Mouse (Mus musculus) MEL (cell line): ENCODE data around the gene Arid1a. TPM values are rescaled to one million over a fixed set of nuclear protein-coding genes. Genes with fewer than 3 reads are reported as not detected.

Source experiments
- DNase-seq: peaks from one replicate; pipeline ENCODE4 v3.0.0; 2011; ENCODE audit warnings: low read depth, low spot score
- H3K27ac ChIP-seq: 2 replicates; pipeline ENCODE4 v1.5.1; 2012; ENCODE audit warnings: low read depth, mild to moderate bottlenecking, control low read depth, low read length, moderate library complexity; ENCODE audit not compliant: control insufficient read depth
- H3K27me3 ChIP-seq, 2 experiments: fragments of 150-350 bp in 1 of 2; sonication (generic) in 1 of 2; 2 replicates each; pipeline ENCODE4 v1.6.1; 2012; ENCODE audit warnings: low read length in 2 of 2, mild to moderate bottlenecking in 2 of 2, improper control_type of control experiment in 1 of 2, moderate library complexity in 1 of 2; ENCODE audit not compliant: insufficient read depth in 2 of 2, control insufficient read depth in 1 of 2
- H3K36me3 ChIP-seq, 2 experiments: 2 replicates each; pipeline ENCODE4 v1.6.1; 2012 to 2014; ENCODE audit warnings: low read length in 2 of 2, improper control_type of control experiment in 1 of 2, inconsistent platforms in 1 of 2, mild to moderate bottlenecking in 1 of 2; ENCODE audit not compliant: insufficient read depth in 2 of 2, control insufficient read depth in 1 of 2
- H3K4me1 ChIP-seq, 2 experiments: fragments of 150-350 bp in 1 of 2; sonication (generic) in 1 of 2; 2 replicates each; pipeline ENCODE4 v1.6.1; 2012; ENCODE audit warnings: low read length in 2 of 2, improper control_type of control experiment in 1 of 2, mild to moderate bottlenecking in 1 of 2; ENCODE audit not compliant: insufficient read depth in 2 of 2, control insufficient read depth in 1 of 2
- H3K4me3 ChIP-seq, 2 experiments: fragments of 150-350 bp in 1 of 2; sonication (generic) in 1 of 2; 2 replicates each; pipeline ENCODE4 v1.5.1; 2012; ENCODE audit warnings: low read depth in 2 of 2, low read length in 2 of 2, mild to moderate bottlenecking in 2 of 2, moderate library complexity in 2 of 2, control low read depth in 1 of 2, improper control_type of control experiment in 1 of 2; ENCODE audit not compliant: control insufficient read depth in 1 of 2, insufficient read depth in 1 of 2
- H3K79me2 ChIP-seq: 2 replicates; pipeline ENCODE4 v1.6.1; 2012; ENCODE audit warnings: mild to moderate bottlenecking, low read length, moderate library complexity; ENCODE audit not compliant: control insufficient read depth, poor library complexity, insufficient read depth
- H3K9ac ChIP-seq: 2 replicates; pipeline ENCODE4 v1.6.1; 2012; ENCODE audit warnings: low read depth, mild to moderate bottlenecking, control low read depth, low read length, moderate library complexity; ENCODE audit not compliant: control insufficient read depth, poor library complexity, severe bottlenecking
- H3K9me3 ChIP-seq: fragments of 150-350 bp; sonication (generic); replicated peaks from 2 replicates; pipeline ENCODE4 v1.6.1; 2012; ENCODE audit warnings: mild to moderate bottlenecking, low read length, improper control_type of control experiment, moderate library complexity; ENCODE audit not compliant: insufficient read depth
- CHD1 ChIP-seq: IDR thresholded peaks from 2 replicates; pipeline ENCODE4 v1.6.1; 2012; ENCODE audit warnings: low read depth, mild to moderate bottlenecking, inconsistent platforms, low read length, improper control_type of control experiment
- CHD2 ChIP-seq: IDR thresholded peaks from 2 replicates; pipeline ENCODE4 v1.6.1; 2011; ENCODE audit warnings: low read length, improper control_type of control experiment
- CTCF ChIP-seq, 3 experiments: IDR thresholded peaks in 2 of 3; conservative IDR thresholded peaks in 1 of 3; 2 replicates each; pipeline ENCODE4 v1.5.1; 2011 to 2012; ENCODE audit warnings: low read length in 3 of 3, low read depth in 2 of 3, mild to moderate bottlenecking in 2 of 3, improper control_type of control experiment in 1 of 3, inconsistent platforms in 1 of 3, mixed read lengths in 1 of 3, moderate library complexity in 1 of 3; ENCODE audit not compliant: control insufficient read depth in 1 of 3, insufficient read depth in 1 of 3, poor library complexity in 1 of 3, severe bottlenecking in 1 of 3
- EP300 ChIP-seq, 2 experiments: IDR thresholded peaks; 2 replicates each; pipeline ENCODE4 v1.6.1; 2011; ENCODE audit warnings: improper control_type of control experiment in 2 of 2, low read length in 2 of 2, low read depth in 1 of 2, mild to moderate bottlenecking in 1 of 2
- ETS1 ChIP-seq: IDR thresholded peaks from 2 replicates; pipeline ENCODE4 v1.6.1; 2012; ENCODE audit warnings: low read depth, mild to moderate bottlenecking, inconsistent platforms, low read length, improper control_type of control experiment, moderate library complexity
- HCFC1 ChIP-seq: IDR thresholded peaks from 2 replicates; pipeline ENCODE4 v1.6.1; 2012; ENCODE audit warnings: low read depth, mild to moderate bottlenecking, inconsistent platforms, low read length, improper control_type of control experiment, moderate library complexity
- MAFK ChIP-seq: IDR thresholded peaks from 2 replicates; pipeline ENCODE4 v1.6.1; 2011; ENCODE audit warnings: low read depth, mild to moderate bottlenecking, low read length, improper control_type of control experiment, borderline replicate concordance
- MAX ChIP-seq: IDR thresholded peaks from 2 replicates; pipeline ENCODE4 v1.6.1; 2011; ENCODE audit warnings: low read length, improper control_type of control experiment
- MAZ ChIP-seq: IDR thresholded peaks from 2 replicates; pipeline ENCODE4 v1.6.1; 2012; ENCODE audit warnings: low read depth, mild to moderate bottlenecking, inconsistent platforms, low read length, improper control_type of control experiment
- MXI1 ChIP-seq: IDR thresholded peaks from 2 replicates; pipeline ENCODE4 v1.6.1; 2011; ENCODE audit warnings: mild to moderate bottlenecking, low read depth, low read length, improper control_type of control experiment
- MYC ChIP-seq: IDR thresholded peaks from 2 replicates; pipeline ENCODE4 v1.6.1; 2011; ENCODE audit warnings: low read depth, mild to moderate bottlenecking, low read length, improper control_type of control experiment, moderate library complexity
- NELFE ChIP-seq: IDR thresholded peaks from 2 replicates; pipeline ENCODE4 v1.6.1; 2011; ENCODE audit warnings: low read depth, low read length, improper control_type of control experiment
- POLR2AphosphoS2 ChIP-seq: IDR thresholded peaks from 2 replicates; pipeline ENCODE4 v1.6.1; 2011; ENCODE audit warnings: low read length, improper control_type of control experiment
- POLR2AphosphoS5 ChIP-seq: IDR thresholded peaks from 2 replicates; pipeline ENCODE4 v1.6.1; 2012; ENCODE audit warnings: low read depth, borderline replicate concordance, mild to moderate bottlenecking, inconsistent platforms, low read length, moderate library complexity, mixed read lengths
- RCOR1 ChIP-seq: IDR thresholded peaks from 2 replicates; pipeline ENCODE4 v1.6.1; 2012; ENCODE audit warnings: low read depth, mild to moderate bottlenecking, inconsistent platforms, low read length, improper control_type of control experiment
- SIN3A ChIP-seq: IDR thresholded peaks from 2 replicates; pipeline ENCODE4 v1.6.1; 2012; ENCODE audit warnings: low read length, improper control_type of control experiment, inconsistent platforms
- TBP ChIP-seq: IDR thresholded peaks from 2 replicates; pipeline ENCODE4 v1.8.0; 2011; ENCODE audit warnings: low read depth, low read length, improper control_type of control experiment
- TCF12 ChIP-seq: IDR thresholded peaks from 2 replicates; pipeline ENCODE4 v1.6.1; 2014; ENCODE audit warnings: low read depth, mild to moderate bottlenecking, inconsistent platforms, low read length, improper control_type of control experiment, moderate library complexity
- USF2 ChIP-seq, 2 experiments: IDR thresholded peaks; 2 replicates each; pipeline ENCODE4 v1.6.1; 2011 to 2012; ENCODE audit warnings: improper control_type of control experiment in 2 of 2, low read length in 2 of 2, borderline replicate concordance in 1 of 2, inconsistent platforms in 1 of 2, low read depth in 1 of 2, mild to moderate bottlenecking in 1 of 2; ENCODE audit not compliant: insufficient read depth in 1 of 2
- ZC3H11A ChIP-seq: IDR thresholded peaks from 2 replicates; pipeline ENCODE4 v1.6.1; 2012; ENCODE audit warnings: low read depth, mild to moderate bottlenecking, inconsistent platforms, low read length, improper control_type of control experiment
- ZMIZ1 ChIP-seq: IDR thresholded peaks from 2 replicates; pipeline ENCODE4 v1.6.1; 2012; ENCODE audit warnings: low read depth, mild to moderate bottlenecking, inconsistent platforms, low read length, improper control_type of control experiment, moderate library complexity
- polyA plus RNA-seq, 2 experiments: library from polyadenylated mRNA; stranded (reverse) in 1 of 2; unstranded in 1 of 2; fragments of >175 nt in 1 of 2; fragments of >200 nt in 1 of 2; gene quantifications; 2 replicates each; pipeline versions ENCODE4 v1.2.1 to v1.2.4; 2012; ENCODE audit warnings: low replicate concordance in 2 of 2, low read depth in 1 of 2; ENCODE audit not compliant: insufficient read length in 2 of 2, insufficient read depth in 1 of 2, missing spikeins in 1 of 2
- total RNA-seq: library from RNA; depleted of rRNA; stranded (reverse); fragments of 300-350 nt; gene quantifications from 2 replicates; pipeline ENCODE4 v1.2.3, GENCODE M21; 2012

Arid1a gene
- total and polyA plus RNA-seq, 3 experiments, result 18.1 to 83.3 (median 70.6) TPM

- Histone ChIP-seq H3K4me1 (peaks cover 2 to 18% of the 10 kb centered on the region in 2 experiments; a peak in 3 of 4 replicates), H3K27me3 (no peaks in the 10 kb centered on the region), H3K4me3 (peak overlapping the region; percentile 36 to 44), H3K27ac (peak overlapping the region; percentile 83), H3K9me3 (no peaks in the 10 kb centered on the region), H3K79me2 (no peaks in the 10 kb centered on the region; the same call in 1 of the 2 replicates), H3K36me3 (peaks cover 0 to 2% of the 10 kb centered on the region in 2 experiments; a peak in 2 of 4 replicates), H3K9ac (peak overlapping the region; percentile 60)
- TF ChIP-seq NELFE, result no peak
- TF ChIP-seq ETS1, result peak; percentile 35; the same call in 1 of the 2 replicates
- TF ChIP-seq ZC3H11A, result no peak
- peak; percentile 27; the same call in 1 of the 2 replicates for TF ChIP-seq HCFC1
- no peak for TF ChIP-seq MAFK
- no peak for TF ChIP-seq POLR2AphosphoS2
- TF ChIP-seq EP300 (IDR thresholded peaks at IDR 0.05; ENCODE audit: low read depth in 1 of 2, low read length in 2 of 2), result peak in 1 of 2 experiments; percentile 11; a peak in 1 of 4 replicates
- TF ChIP-seq TCF12, result no peak
- peak; percentile 78; the same call in 1 of the 2 replicates for TF ChIP-seq MXI1
- TF ChIP-seq SIN3A, result peak; percentile 34; the same call in 1 of the 2 replicates
- no peak for TF ChIP-seq MAZ
- no peak for TF ChIP-seq CHD1
- no peak for TF ChIP-seq CHD2
- no peak for TF ChIP-seq POLR2AphosphoS5
- TF ChIP-seq MYC, result peak; percentile 91
- TF ChIP-seq USF2 (IDR thresholded peaks at IDR 0.05; ENCODE audit: borderline replicate concordance in 1 of 2, insufficient read depth in 1 of 2, low read depth in 1 of 2, low read length in 2 of 2), result no peak
- TF ChIP-seq ZMIZ1, result no peak
- TF ChIP-seq RCOR1, result no peak
- TF ChIP-seq TBP, result peak; percentile 79
- peak; percentile 64; the same call in 1 of the 2 replicates for TF ChIP-seq MAX
- no peak for TF ChIP-seq CTCF (IDR thresholded peaks at IDR 0.05 in 2 of 3, conservative IDR thresholded peaks at IDR 0.05 in 1 of 3; ENCODE audit: control insufficient read depth in 1 of 3, insufficient read depth in 1 of 3, low read depth in 2 of 3, low read length in 3 of 3, poor library complexity in 1 of 3, severe bottlenecking in 1 of 3)
- DNase-seq, result peak; percentile 76
These were observed 96.9 kb downstream of the Arid1a start for GRCm38 (mm10) chr4:133659497-133660192.
